In the genomic region with DNA sequence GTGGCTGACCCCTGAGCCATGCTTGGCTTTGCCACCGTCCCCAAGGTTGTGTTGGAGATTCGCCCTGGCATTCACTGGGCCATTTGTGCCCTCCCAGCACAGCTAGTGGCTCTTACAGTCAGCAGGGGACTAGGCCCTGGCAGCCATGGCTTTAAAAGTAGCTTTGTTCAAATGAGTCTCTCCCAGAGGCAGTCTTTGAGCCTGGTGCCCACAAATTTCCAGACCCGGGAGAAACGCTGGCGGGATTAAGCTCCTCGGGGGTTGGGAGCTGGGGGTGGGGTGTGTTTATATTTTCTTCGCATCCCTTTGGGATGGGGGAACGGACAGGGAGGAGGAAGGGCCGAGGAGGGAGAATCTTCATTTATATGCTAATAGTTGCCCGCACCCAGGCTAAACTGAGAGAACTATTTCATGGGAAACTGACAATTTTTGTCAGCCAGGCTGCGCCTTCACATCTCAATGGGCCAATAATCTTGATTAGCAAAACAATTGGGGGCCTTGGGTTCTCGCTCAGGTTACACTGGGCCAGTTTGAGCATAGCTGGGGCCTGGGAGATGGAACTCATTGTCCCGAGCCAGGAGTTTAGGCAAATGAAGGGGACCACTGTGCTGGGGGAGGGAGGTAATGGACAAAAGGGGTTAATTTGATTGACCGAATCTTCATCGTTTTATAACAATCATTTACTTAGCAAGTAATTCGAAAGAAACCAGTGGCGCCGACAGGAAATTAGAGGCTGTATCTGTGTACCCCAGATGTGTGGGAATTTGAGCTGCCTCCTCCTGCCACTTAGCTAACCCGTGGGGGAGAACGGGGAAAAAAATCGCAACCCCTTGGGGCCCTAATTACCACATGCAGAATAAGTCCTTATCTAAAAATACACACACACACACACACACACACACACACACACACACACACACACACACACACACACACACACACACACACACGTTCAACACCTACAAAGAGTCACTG, we compare ENCODE assay signal across 9 mouse cellular contexts.
DNase-seq lines count a peak whose midpoint lies in the region; ATAC-seq lines count a peak whose summit lies in the region.
"Had no signal": no experiment of that assay in that cellular context is flagged by ENCODE, and none has a peak within 500 bp of the region (broad histone marks: within the 10 kb centered on the region; RNA-seq: fewer than 3 reads in every experiment).

No protein-coding gene starts in this region.

- H3K9me3 ChIP-seq in hindbrain, embryonic 13.5 days = no peaks in the 10 kb centered on the region
- no peaks in the 10 kb centered on the region for H3K9me3 ChIP-seq in midbrain, embryonic 16.5 days (replicated peaks; ENCODE audit: control insufficient read depth, low read length, poor library complexity, severe bottlenecking)

- H3K4me1 ChIP-seq in hindbrain, embryonic 13.5 days (replicated peaks) = peaks cover 22% of the 10 kb centered on the region
- peaks cover 8% of the 10 kb centered on the region; the same call in 1 of the 2 replicates for H3K4me1 ChIP-seq in midbrain, embryonic 16.5 days (ENCODE audit: control insufficient read depth, insufficient read depth, low read length)
- H3K4me1 ChIP-seq: megakaryocyte, embryonic 14.5 days had no signal

- WGBS in hindbrain, embryonic 13.5 days = 2% methylated on average over 22 of the region's 22 CpGs
- 4% methylated on average over 22 of the region's 22 CpGs for WGBS in midbrain, embryonic 16.5 days

- peak overlapping the region; percentile 63 for H3K9ac ChIP-seq in hindbrain, embryonic 13.5 days
- no peak overlapping the region for H3K9ac ChIP-seq in midbrain, embryonic 16.5 days (ENCODE audit: low read depth, low read length)

- H3K27ac ChIP-seq in hindbrain, embryonic 13.5 days = peak overlapping the region; percentile 62
- H3K27ac ChIP-seq in midbrain, embryonic 16.5 days (ENCODE audit: low read length) = no peak overlapping the region

- H3K36me3 ChIP-seq in hindbrain, embryonic 13.5 days = no peaks in the 10 kb centered on the region
- no peaks in the 10 kb centered on the region for H3K36me3 ChIP-seq in midbrain, embryonic 16.5 days (ENCODE audit: control insufficient read depth, insufficient read depth, low read length)

- H3K4me3 ChIP-seq in hindbrain, embryonic 13.5 days = peak overlapping the region; percentile 39
- peak overlapping the region; percentile 29 for H3K4me3 ChIP-seq in midbrain, embryonic 16.5 days (ENCODE audit: low read depth, low read length)

- DNase-seq in layer of hippocampus, postnatal 10 days (ENCODE audit: low spot score in 2 of 2) = peak; percentile 37 to 41
- DNase-seq in layer of hippocampus, adult 8-10 months (ENCODE audit: low spot score in 2 of 2) = no peak
- DNase-seq in cerebellum, postnatal 25 days = peak; percentile 6 to 10
- DNase-seq in urinary bladder, adult 18-20 months (ENCODE audit: low spot score in 2 of 2) = no peak
- no peak for DNase-seq in MN1 (ENCODE audit: low spot score)
- no peak for DNase-seq in gastrocnemius, adult 18-20 months (ENCODE audit: low spot score)

- peak; percentile 81 for ATAC-seq in hindbrain, embryonic 13.5 days (ENCODE audit: low FRiP score)
- ATAC-seq in midbrain, embryonic 16.5 days = peak; percentile 84

- H3K27me3 ChIP-seq in hindbrain, embryonic 13.5 days = peaks cover 24% of the 10 kb centered on the region; the same call in 1 of the 2 replicates
- H3K27me3 ChIP-seq in midbrain, embryonic 16.5 days (ENCODE audit: control insufficient read depth, insufficient read depth, low read depth, low read length) = no peaks in the 10 kb centered on the region

- H3K4me2 ChIP-seq in hindbrain, embryonic 13.5 days = peak overlapping the region; percentile 63
- peak overlapping the region; percentile 58 for H3K4me2 ChIP-seq in midbrain, embryonic 16.5 days (ENCODE audit: low read length)

Comparison
In these comparisons a context has a peak if more than half of its experiments do, and no peak if none do; other contexts are left out.
1. DNase-seq: peak in layer of hippocampus, postnatal 10 days (2 of 2) and cerebellum, postnatal 25 days (2 of 2); none in layer of hippocampus, adult 8-10 months (0 of 2), urinary bladder, adult 18-20 months (0 of 2), MN1 (single experiment) and gastrocnemius, adult 18-20 months (single experiment).